Mouse (Mus musculus) left cerebral cortex, postnatal 36 days (tissue): Measurements from ENCODE around the gene Eif4a1. TPM values are rescaled to one million over a fixed set of nuclear protein-coding genes. Genes with fewer than 3 reads are reported as not detected.
A peak's percentile ranks its signal among the peaks of the same experiment; 100 is the strongest.

Experiments used
- DNase-seq, 2 experiments: peaks; one replicate each; pipeline ENCODE4 v3.0.0; 2021 to 2022; ENCODE audit warnings: low spot score in 2 of 2, mixed read lengths in 1 of 2
- intact Hi-C: fragments of 180-260 bp; cut with DNase I; formaldehyde crosslinking; loops from one replicate; pipeline ENCODE4 v1.15.1; 2025
- total RNA-seq, 2 experiments: library from RNA; stranded (reverse); gene quantifications; 2 replicates each; pipeline ENCODE4 v1.2.3; 2021

Gene Eif4a1
- total RNA-seq, 2 experiments from 2014 or later = 276 to 285 TPM

DNA sequence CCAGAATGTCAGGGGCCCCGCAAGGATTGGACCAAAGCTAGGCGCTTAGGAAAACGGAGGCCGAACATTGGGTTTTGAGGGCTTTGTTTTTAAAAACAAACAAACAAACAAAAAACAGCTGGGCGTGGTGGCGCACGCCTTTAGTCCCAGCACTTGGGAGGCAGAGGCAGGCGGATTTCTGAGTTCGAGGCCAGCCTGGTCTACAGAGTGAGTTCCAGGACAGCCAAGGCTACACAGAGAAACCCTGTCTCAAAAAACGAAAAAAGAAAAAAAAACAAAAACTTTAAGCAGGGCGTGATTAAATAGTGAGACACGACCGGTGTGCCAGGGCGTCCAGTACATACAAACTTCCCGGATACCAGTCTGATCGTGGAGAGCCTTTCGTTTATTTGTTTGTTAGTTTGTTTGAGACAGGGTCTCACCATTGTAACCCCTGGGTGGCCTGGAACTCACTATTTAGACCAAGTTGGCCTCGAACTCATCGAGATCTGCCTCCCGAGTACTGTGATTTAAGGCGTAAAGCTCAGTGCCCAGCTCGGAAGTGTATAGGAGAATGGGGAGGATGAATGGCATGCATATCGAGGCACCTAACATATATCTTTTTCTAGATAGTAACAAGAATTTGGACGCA lies 10.1 kb upstream of the Eif4a1 start:
- DNase-seq = no peak
- intact Hi-C loops = loop anchor here (1.0 to 5.0 kb wide), 3 partner anchors 34 to 220 kb away; partner anchors contain the start of genes 2810408A11Rik and Neurl4

DNA sequence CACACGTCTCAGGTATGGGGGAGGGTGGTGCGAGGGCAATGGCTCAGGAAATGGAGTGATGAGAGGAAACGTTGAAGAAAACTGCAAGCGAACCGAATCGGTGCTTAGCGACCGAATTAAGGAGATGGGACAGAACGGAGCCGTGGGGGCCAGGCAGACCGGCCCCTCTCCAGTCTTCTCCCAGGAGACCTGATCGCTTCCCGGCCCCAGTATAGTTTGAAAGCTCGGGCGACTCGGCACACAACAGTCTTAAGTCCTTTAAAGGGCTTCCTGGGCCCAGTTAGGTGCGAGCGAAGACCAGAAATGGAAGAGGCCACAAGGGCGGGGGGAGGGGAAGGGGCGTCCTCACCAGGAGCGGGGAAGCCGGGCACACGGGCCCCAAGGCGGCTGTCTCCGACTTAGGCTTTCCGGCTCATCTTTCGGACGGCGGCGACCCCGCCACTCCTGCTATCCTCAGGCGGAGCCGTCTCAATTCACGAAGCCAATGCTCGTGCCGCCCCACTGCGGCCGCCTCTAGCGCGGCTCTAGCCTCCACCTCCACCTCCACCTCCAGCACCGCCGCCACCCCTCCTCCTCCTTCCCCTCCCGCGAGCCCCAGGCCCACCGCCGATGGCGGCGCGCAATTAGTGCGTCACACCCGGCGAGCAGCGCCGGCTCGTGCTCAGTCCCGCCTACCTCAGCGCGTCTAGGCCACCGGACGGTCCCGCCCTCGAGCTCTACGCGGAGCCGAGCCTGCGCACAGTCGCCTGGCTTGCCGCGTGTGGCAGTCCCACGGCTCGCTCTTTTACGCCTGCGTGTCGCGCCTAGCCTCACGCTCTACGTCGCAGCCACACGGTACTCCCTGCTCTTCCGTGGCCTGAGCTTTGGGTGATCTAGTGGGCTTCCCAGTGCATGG lies 9.3 kb upstream of the Eif4a1 start, which contains the start of gene Senp3:
Gene Senp3 (minus strand): TSS at position 771 of the 895 bp plus-strand sequence.
- peak; percentile 97 to 99 for DNase-seq
- intact Hi-C loops = loop anchor here (1.0 to 5.0 kb wide), 4 partner anchors 9 to 221 kb away; partner anchors contain the start of genes 2810408A11Rik, Eif4a1 and Neurl4

DNA sequence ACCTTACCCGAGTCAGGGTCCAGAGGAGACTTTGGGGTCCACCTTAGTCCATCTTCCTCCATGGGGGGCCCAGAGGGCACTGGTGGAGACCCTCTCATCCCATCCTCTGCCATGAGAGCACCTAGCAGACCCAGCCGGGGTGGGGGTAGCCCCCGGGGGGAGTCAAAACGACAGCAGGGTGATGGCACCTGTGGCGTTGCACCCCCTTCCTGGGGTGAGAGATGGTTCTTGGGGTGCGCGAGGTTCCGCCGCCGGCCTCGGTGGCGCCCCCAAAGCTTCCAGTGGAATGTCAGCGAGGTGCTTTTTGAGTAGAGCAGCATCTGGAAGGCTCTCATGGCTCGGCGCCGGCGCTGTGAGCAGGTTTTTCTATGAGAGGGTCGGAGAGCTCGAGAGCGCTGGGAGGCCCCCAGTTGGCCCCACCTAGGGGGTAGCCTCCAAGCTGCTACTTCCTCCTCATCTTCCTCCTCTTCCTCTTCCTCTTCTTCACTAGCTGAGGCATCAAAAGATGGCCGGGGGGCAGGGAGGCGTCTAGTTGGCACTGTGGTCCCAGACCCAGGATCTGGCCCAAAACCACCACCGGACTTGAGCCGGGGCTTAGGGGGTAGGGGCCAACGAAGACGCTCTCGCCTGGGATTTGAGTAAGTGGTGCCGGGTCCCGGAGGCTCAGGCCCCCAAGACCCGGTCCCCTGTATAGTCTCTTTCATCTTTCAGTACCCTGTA lies 8.1 kb upstream of the Eif4a1 start:
- intact Hi-C loops = loop anchor here (5.0 kb wide), 1 partner anchor 222 kb away; the partner anchor contains the start of genes 2810408A11Rik and Neurl4
- no peak for DNase-seq

GRCm38 (mm10) chr11:69679144-69679543 lies 6.9 kb upstream of the Eif4a1 start:
- DNase-seq = no peak
- intact Hi-C loops = no loop called here

DNA sequence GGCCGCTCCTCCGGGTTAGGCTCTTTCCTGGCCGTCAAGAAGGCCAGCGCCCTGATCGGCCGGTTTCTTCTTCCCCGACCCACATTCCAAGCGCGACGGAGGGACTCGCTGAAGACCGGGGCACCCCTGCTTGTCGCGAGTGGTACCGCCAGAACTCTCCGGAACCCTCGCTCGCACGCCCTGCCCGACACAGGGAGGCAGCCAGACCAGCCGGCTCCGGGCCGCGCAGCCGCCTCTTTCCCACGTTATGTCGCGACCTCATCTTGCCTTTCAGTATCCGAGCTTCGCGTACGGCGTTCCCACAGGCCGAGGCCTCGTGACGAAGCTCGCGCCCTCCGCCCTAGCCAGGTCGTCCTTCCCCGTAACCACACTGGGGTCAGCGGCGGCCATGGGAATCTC lies 498 bp downstream of the Eif4a1 start:
- intact Hi-C loops = loop anchor here (1.0 kb wide), 1 partner anchor 10 kb away; no protein-coding TSS in a partner anchor
- DNase-seq = peak in 1 of 2 experiments; percentile 31

DNA sequence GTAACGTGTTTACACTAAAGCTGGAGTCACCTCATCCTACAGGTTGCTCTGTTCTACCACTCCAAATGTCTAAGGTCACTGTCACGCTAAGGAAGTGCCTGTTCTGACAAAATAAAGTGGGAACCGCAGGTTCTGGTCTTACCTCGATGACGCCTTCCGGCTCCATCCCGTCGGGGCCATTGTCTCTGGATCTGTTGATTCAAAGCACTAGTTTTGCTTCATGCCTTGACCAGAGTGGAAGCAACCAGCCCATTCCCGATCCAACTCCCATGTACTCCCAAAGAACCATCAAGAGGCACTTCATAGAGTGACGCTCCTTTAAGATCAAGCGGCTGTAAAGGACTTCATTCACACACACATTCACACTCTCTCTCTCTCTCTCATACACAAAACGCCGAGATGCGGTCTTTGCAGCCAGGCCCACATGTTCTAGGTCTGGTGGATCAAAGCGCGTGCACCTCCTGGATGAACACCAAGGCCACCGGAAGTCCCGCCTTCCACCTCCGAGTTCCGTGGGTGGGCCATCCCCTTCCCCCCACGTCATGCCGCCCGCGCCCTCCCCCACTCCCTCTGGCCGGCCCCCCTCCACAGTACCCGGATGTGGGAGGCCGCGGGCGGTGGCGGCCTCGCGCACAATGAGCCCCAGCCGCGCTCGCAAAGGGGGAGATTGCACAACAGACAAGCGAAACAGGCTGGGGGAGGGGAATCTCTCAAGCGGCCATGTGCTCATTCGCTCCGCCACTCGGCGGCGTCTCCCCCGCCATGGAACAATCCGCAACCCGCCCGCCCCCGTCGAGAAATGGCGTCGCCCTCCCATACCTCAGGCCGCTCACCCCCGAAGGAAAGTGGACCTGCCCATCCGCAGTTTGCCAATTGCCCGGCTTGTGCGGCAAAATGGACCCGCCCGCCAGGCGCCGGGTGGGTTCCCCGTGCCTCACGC lies 1.2 kb downstream of the Eif4a1 start:
- intact Hi-C loops = no loop called here

GRCm38 (mm10) chr11:69666665-69667005 lies 5.6 kb downstream of the Eif4a1 start:
- intact Hi-C loops = no loop called here
- no peak for DNase-seq

More for the DNA sequence above, 1.2 kb downstream of the Eif4a1 start:
- peak; percentile 90 to 91 for DNase-seq

- intact Hi-C loops = no loop called here
- DNase-seq = peak; percentile 61 to 72
These were observed 6.1 kb downstream of the Eif4a1 start, which contains the start of gene Cd68 for GRCm38 (mm10) chr11:69665961-69666664. TSS of gene Cd68 (minus strand) at chr11:69666153.

DNA sequence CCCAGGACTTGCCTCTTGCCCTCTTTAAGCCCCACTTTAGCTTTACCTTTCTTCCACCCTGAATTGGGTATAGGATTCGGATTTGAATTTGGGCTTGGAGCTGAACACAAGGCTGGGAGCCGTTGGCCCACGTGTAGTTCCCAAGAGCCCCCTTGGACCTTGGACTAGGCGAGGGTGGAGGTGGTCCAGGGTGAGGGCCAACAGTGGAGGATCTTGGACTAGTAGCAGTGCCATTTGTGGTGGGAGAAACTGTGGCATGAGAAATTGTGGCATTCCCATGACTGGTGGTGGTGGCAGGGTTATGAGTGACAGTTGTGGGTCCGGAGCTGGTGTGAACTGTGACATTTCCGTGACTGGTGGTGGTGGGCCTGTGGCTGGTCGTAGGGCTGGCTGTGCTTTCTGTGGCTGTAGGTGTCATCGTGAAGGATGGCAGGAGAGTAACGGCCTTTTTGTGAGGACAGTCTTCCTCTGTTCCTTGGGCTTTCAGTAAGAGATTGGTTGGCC lies 6.7 kb downstream of the Eif4a1 start:
- DNase-seq = no peak
- intact Hi-C loops = no loop called here

GRCm38 (mm10) chr11:69664841-69665240 lies 7.4 kb downstream of the Eif4a1 start:
- DNase-seq = no peak
- intact Hi-C loops = no loop called here

DNA sequence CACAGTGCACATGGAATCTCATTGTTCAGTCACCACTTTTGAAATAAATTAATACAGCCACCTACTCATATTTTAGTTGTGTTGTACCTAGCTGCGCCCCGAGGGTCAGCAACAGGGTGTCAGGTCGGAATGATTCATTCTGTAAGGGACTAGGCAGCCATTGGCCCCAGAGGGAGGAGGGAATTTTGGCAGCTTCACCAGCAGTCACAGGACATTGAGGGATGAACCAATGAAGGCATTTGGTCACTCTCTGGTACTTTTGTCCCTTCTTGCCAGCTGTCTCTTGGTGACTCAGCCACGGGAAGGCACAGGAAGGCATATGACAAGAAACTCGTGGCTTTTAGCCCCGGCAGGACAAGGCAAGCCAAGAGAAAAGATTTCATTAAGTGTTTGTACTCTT lies 8.4 kb downstream of the Eif4a1 start:
- intact Hi-C loops = no loop called here
- DNase-seq = no peak

- DNase-seq = no peak
- intact Hi-C loops = no loop called here
These were observed 9.1 kb downstream of the Eif4a1 start for GRCm38 (mm10) chr11:69662967-69663671.

- peak; percentile 93 to 96 for DNase-seq
- intact Hi-C loops = no loop called here
These were observed 9.8 kb downstream of the Eif4a1 start, which contains the start of gene Mpdu1 for GRCm38 (mm10) chr11:69662213-69662966. TSS of gene Mpdu1 (minus strand) at chr11:69662642.

GRCm38 (mm10) chr11:69661221-69661881 lies 10.9 kb downstream of the Eif4a1 start:
- no peak for DNase-seq
- intact Hi-C loops = no loop called here

DNA sequence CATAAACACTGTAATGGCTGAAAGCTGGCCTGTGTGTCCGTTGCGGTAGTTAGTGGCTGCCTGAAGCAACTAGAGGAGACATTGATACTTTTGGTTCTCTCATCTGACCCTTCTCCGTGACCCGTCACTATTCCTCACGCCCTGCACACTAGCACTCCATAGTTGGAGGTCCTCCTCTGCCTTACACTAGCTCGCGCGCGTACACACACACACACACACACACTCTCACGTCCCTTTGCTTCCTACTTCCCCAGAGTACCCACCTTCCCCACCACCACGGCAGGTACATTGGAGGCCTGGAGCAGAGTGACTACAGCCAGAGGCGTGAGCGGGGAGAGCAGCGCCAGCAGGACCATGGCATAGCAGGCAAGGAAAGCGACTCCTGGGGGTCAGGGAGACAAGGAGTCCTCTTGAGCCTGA lies 14.8 kb downstream of the Eif4a1 start:
- intact Hi-C loops = no loop called here
- peak in 1 of 2 experiments; percentile 33 for DNase-seq
